Mouse (Mus musculus) brain, embryonic 18.5 days (tissue): ENCODE data around the gene Olfr968.

Experiments used
- DNase-seq: peaks from one replicate; pipeline ENCODE4 v3.0.0-alpha.2; 2012; ENCODE audit warnings: low read depth, low spot score

Olfr968 gene

GRCm38 (mm10) chr9:39783153-39783552 lies at the start of gene Olfr968:
Gene Olfr968 (minus strand): TSS chr9:39783253.
- DNase-seq, result no peak

- no peak for DNase-seq
Observed at GRCm38 (mm10) chr9:39808560-39808959, 25.5 kb upstream of the Olfr968 start, which contains the start of gene Olfr970. Gene Olfr970 (plus strand): TSS chr9:39808860.

DNA sequence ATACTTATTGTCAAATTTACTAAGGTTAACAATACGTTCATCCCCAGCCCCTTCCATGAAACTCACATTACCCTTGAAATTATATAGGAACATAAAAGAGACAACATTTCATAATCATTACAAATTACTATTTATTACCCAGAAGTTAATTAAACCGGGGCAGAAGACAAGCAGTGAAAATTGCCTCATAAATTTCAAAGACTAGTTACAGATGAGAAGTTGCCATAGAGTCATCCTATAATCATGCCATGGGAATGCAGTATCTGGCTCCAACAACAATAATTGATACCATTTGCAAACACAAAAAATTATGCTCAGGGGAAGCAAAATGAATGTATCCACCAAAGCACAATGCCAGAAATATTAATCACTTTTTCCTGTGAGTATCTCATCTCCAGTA lies 7.5 kb upstream of the Olfr968 start, which contains the start of gene Olfr969:
TSS of gene Olfr969 (plus strand) at position 388 of the 400 bp plus-strand sequence.
- no peak for DNase-seq

DNA sequence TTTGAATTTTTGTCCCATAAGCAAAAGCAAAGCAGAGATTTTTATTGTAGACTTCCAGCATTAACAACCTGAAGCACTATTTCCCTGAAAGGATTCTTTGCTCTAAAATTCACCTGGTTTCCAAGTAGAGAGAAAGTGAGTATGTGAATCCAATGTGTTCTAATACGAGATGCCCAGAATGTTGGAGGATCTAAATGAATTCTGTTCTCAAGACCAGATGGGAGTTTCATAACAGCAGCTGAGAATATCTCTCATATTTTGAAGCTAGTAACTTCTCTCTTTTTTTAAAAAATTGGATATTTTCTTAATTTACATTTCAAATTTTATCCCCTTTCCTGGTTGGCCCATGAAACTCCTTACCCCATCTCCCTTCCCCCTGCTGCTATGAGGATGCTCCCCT lies 36.6 kb downstream of the Olfr968 start:
- no peak for DNase-seq

DNA sequence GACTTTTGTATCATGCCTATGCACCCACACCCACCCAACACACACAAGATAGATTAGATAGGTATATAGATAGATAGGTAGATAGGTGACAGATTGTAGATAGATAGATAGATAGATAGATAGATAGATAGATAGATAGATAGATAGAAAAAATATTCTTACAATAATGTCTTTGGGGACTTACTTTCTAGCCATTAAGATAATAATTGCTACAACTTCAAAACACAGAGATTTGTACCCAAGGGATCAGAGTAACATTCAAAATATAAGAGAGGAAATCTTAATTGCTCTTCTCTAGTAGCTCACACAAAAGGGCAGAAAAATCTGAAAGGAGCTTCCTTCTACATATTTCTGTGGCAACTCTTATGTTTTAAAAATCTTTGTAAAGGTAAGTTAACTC lies 37.1 kb downstream of the Olfr968 start, which contains the start of gene Olfr967:
TSS of gene Olfr967 (plus strand) at position 301 of the 400 bp plus-strand sequence.
- DNase-seq, result no peak

GRCm38 (mm10) chr9:39740741-39741140 lies 42.3 kb downstream of the Olfr968 start:
- DNase-seq, result no peak

DNA sequence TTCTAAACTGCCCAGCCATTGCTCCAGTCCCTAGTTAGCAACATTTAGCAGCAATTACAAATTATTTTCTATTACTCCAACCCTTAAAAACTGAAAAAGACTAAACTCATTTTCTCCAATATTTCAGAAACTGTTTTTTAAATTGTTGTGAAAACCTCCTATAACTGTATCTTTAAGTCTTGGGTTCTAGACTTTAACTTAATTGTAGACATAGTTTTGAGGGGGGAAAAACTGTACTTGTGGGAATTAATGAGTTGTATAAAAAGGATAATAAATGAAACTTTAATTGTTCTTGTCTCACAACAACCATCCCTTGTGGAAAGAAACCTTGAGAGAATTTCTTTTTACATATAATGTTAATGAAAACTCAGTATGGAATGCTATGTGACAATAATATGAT lies 52.4 kb downstream of the Olfr968 start, which contains the start of gene Olfr150:
TSS of gene Olfr150 (plus strand) at position 301 of the 400 bp plus-strand sequence.
- DNase-seq, result no peak
